Mouse (Mus musculus) limb, embryonic 11.5 days (tissue): ENCODE data around the gene Cfap69. TPM values are rescaled to one million over a fixed set of nuclear protein-coding genes. Genes with fewer than 3 reads are reported as not detected.

Experiments used
- ATAC-seq: fragments of 200-750 bp; cut with Nextera tagmentation; 2 replicates; pipeline ENCODE4 v1.8.0; 2017; ENCODE audit warnings: low read depth; ENCODE audit not compliant: insufficient number of reproducible peaks, low FRiP score, low TSS enrichment
- DNase-seq: peaks from one replicate; pipeline ENCODE4 v3.0.0-alpha.2; 2015; ENCODE audit warnings: low spot score
- H3K27ac ChIP-seq: fragments of 300-500 bp; sonication (generic); replicated peaks from 2 replicates; pipeline ENCODE4 v1.5.1; 2014; ENCODE audit warnings: low read depth, mild to moderate bottlenecking, low read length
- H3K27me3 ChIP-seq: fragments of 300-500 bp; sonication (generic); 2 replicates; pipeline ENCODE4 v1.6.1; 2014; ENCODE audit warnings: mild to moderate bottlenecking, low read length, mixed read lengths; ENCODE audit not compliant: control insufficient read depth, insufficient read depth
- H3K36me3 ChIP-seq: fragments of 300-500 bp; sonication (generic); 2 replicates; pipeline ENCODE4 v1.6.1; 2014; ENCODE audit warnings: mild to moderate bottlenecking, low read length, moderate library complexity, mixed read lengths; ENCODE audit not compliant: control insufficient read depth, insufficient read depth
- H3K4me1 ChIP-seq: fragments of 300-500 bp; sonication (generic); 2 replicates; pipeline ENCODE4 v1.6.1; 2014; ENCODE audit warnings: low read length, mixed read lengths; ENCODE audit not compliant: control insufficient read depth, insufficient read depth
- H3K4me2 ChIP-seq: fragments of 300-500 bp; sonication (generic); 2 replicates; pipeline ENCODE4 v1.6.1; 2014; ENCODE audit warnings: low read depth, mild to moderate bottlenecking, moderate library complexity; ENCODE audit not compliant: severe bottlenecking
- H3K4me3 ChIP-seq: fragments of 300-500 bp; sonication (generic); 2 replicates; pipeline ENCODE4 v1.5.1; 2014; ENCODE audit warnings: low read depth, low read length
- H3K9ac ChIP-seq: fragments of 300-500 bp; sonication (generic); 2 replicates; pipeline ENCODE4 v1.6.1; 2014; ENCODE audit warnings: mild to moderate bottlenecking, low read length
- H3K9me3 ChIP-seq: fragments of 300-500 bp; sonication (generic); 2 replicates; pipeline ENCODE4 v1.6.1; 2016; ENCODE audit warnings: low read length; ENCODE audit not compliant: control insufficient read depth
- WGBS: fragments of 180-500 bp; shearing (Covaris S2); extraction: QIAGEN DNeasy Blood & Tissue Kit; methylation state at CpG from one replicate; pipeline ENCODE4 v1.1.7; 2014; 5-methylcytosine and 5-hydroxymethylcytosine counted together
- polyA plus RNA-seq: library from polyadenylated mRNA; unstranded; fragments of >200 nt; fragmentation: Nextera tagmentation; extraction: Ambion mirVana; gene quantifications from 2 replicates; pipeline ENCODE4 v1.2.1, GENCODE M21; 2014

Cfap69 gene
- 2.5 and 3.6 TPM in 2 replicates for polyA plus RNA-seq

DNA sequence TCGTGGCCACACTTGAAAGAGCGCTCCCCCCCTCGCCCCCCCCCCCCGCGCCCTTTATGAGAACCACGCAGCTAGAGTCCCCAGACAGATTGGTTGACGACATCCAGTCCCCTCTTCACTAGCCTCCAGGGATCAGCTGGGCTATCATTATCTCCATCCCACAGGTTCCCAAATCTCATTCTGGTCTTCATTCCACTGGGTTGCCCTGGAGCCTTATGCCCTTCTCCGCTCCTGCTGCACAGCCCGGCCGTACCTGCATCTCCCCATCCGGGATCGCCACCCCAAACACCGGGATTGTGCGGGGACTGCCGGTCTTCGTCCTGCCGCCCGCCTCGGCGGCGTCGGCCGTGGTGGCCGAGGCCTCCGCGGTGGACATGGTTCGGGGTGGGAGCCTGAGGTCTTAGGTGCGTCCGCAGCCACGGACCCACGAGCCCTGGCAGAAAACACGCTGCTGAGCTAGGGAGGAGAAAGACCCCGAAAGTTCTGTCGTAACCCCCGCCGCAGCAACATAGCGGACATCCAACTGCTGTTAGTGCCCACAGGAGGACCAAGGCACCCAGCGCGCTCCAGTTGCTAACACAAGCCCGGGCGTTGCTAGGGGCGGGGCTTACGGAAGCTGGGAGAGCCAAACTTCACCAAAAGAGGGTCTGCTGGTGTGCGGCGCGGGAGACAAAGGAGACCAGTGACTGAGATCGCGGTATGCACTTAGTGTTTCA lies at the start of gene Cfap69:
Cfap69 (minus strand) TSS at position 585 of the 716 bp plus-strand sequence.
- Histone ChIP-seq H3K27me3 (no peaks in the 10 kb centered on the region), H3K4me3 (peak within 1 kb of the TSS; percentile 72), H3K4me1 (no peaks in the 10 kb centered on the region), H3K9me3 (no peaks in the 10 kb centered on the region), H3K27ac (no peak within 1 kb of the TSS), H3K36me3 (no peaks in the 10 kb centered on the region), H3K4me2 (peak within 1 kb of the TSS; percentile 95), H3K9ac (peak within 1 kb of the TSS; percentile 68)
- DNase-seq (peak; percentile 94), ATAC-seq (peak; percentile 98)
- under 1% methylated on average over 48 of the region's 48 CpGs for WGBS

DNA sequence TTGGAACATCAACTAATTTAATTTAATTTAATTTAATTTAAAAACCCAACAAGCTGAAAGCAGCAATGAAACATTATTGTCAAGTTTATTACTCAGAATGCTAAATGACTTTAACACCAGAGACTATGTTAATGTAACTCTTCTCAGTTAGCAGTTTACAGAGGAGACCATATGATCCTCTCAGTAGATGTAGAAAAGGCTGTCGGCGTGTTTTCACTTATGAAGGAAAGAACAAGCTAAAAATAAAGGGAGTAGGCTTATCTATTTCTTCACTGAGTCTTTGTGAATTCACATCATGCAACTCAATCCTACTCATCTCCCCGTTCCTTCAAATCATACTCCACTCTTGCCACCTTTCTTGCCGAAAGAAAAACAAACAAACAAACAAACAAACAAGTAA lies 47.0 kb upstream of the Cfap69 start:
- Histone ChIP-seq H3K36me3 (no peaks in the 10 kb centered on the region), H3K9ac (no peak overlapping the region), H3K4me1 (no peaks in the 10 kb centered on the region), H3K27me3 (no peaks in the 10 kb centered on the region), H3K4me3 (no peak overlapping the region), H3K27ac (no peak overlapping the region), H3K9me3 (no peaks in the 10 kb centered on the region), H3K4me2 (no peak overlapping the region)
- ATAC-seq (no peak), DNase-seq (no peak)
- 81% methylated on average over 4 of the region's 4 CpGs for WGBS

DNA sequence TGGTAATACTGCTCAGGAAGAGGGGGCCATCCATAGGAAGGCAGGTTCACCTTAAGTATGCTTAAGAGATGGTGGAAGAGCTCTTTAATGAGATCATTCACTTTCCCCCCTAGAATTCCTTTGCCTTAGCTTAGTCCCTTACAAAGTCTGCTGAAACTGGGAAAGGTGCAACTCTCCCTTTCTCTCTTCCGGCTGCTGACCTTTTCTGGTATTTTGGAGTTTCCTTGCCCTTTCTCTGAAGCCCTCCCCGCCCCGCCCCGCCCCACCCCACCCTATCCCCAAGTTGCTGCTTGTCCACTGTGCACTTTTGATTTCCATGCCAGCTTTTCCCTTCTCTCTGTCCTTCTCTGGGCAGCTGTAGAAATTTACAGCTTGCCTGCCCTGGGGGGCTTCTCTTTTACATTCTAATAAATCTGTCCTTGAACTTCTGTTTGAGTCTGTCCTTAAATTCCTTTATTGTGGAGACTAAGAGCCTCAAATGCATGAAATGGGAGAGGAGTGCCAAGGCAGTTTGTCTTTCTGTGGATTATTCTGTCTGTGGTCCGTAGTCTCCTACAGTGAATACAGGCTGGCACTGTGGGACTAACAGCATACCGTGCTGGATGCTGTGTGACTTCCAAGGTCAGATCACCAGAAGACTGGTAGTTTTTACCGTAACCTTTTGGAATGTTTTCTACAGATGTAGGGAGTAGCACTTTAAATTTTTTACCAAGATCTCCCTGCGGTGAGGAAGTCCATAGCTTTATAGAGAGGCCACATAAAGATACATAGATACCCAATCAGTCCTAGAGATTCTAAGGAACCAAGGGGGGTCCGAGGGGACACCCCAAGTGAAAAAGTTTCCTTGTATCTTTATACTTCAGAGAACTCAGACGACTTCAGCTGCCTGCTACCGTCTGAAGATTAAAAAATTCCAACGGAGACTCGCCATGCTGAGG lies 43.6 kb upstream of the Cfap69 start:
- Histone ChIP-seq H3K4me3 (no peak overlapping the region), H3K9me3 (no peaks in the 10 kb centered on the region), H3K27ac (no peak overlapping the region), H3K9ac (no peak overlapping the region), H3K36me3 (no peaks in the 10 kb centered on the region), H3K4me2 (no peak overlapping the region; the same call in 1 of the 2 replicates), H3K27me3 (no peaks in the 10 kb centered on the region), H3K4me1 (no peaks in the 10 kb centered on the region)
- ATAC-seq, result no peak
- WGBS, result 51% methylated on average over 13 of the region's 13 CpGs
- peak; percentile 25 for DNase-seq

GRCm38 (mm10) chr5:5705019-5705418 lies 41.0 kb upstream of the Cfap69 start:
- Histone ChIP-seq H3K4me1 (no peaks in the 10 kb centered on the region), H3K36me3 (no peaks in the 10 kb centered on the region), H3K27me3 (no peaks in the 10 kb centered on the region), H3K27ac (no peak overlapping the region), H3K4me2 (no peak overlapping the region), H3K9me3 (no peaks in the 10 kb centered on the region), H3K4me3 (no peak overlapping the region), H3K9ac (no peak overlapping the region)
- ATAC-seq (no peak), DNase-seq (no peak)
- WGBS, result 40% methylated on average over 2 of the region's 2 CpGs

- DNase-seq, result no peak
Observed at GRCm38 (mm10) chr5:5700386-5700785, 36.3 kb upstream of the Cfap69 start.

GRCm38 (mm10) chr5:5698830-5699229 lies 34.8 kb upstream of the Cfap69 start:
- Histone ChIP-seq H3K27me3 (no peaks in the 10 kb centered on the region), H3K36me3 (no peaks in the 10 kb centered on the region), H3K9ac (no peak overlapping the region), H3K9me3 (no peaks in the 10 kb centered on the region), H3K27ac (no peak overlapping the region), H3K4me2 (no peak overlapping the region), H3K4me3 (no peak overlapping the region), H3K4me1 (no peaks in the 10 kb centered on the region)
- 74% methylated on average over 3 of the region's 3 CpGs for WGBS
- DNase-seq, result no peak
- ATAC-seq, result no peak

More at GRCm38 (mm10) chr5:5700386-5700785, 36.3 kb upstream of the Cfap69 start:
- 81% methylated on average over 2 of the region's 2 CpGs for WGBS
- Histone ChIP-seq H3K9ac (no peak overlapping the region), H3K9me3 (no peaks in the 10 kb centered on the region), H3K4me1 (no peaks in the 10 kb centered on the region), H3K27me3 (no peaks in the 10 kb centered on the region), H3K4me2 (no peak overlapping the region), H3K4me3 (no peak overlapping the region), H3K27ac (no peak overlapping the region), H3K36me3 (no peaks in the 10 kb centered on the region)
- ATAC-seq, result no peak

- H3K4me3 ChIP-seq, result no peak overlapping the region
- H3K36me3 ChIP-seq, result no peaks in the 10 kb centered on the region
- H3K27ac ChIP-seq, result no peak overlapping the region
- H3K9me3 ChIP-seq, result peaks cover 4% of the 10 kb centered on the region; the same call in 1 of the 2 replicates
- WGBS, result 91% methylated on average over 5 of the region's 5 CpGs
- H3K4me1 ChIP-seq, result no peaks in the 10 kb centered on the region
- H3K4me2 ChIP-seq, result no peak overlapping the region
- H3K27me3 ChIP-seq, result no peaks in the 10 kb centered on the region
- no peak for DNase-seq
- ATAC-seq, result no peak
- H3K9ac ChIP-seq, result no peak overlapping the region
Observed at GRCm38 (mm10) chr5:5695401-5695942, 31.4 kb upstream of the Cfap69 start.

GRCm38 (mm10) chr5:5693956-5694653 lies 30.1 kb upstream of the Cfap69 start, which contains the start of gene Steap2:
TSS of gene Steap2 (minus strand) at chr5:5694578.
- peak; percentile 76 for DNase-seq
- WGBS, result under 1% methylated on average over 50 of the region's 66 CpGs
- peak within 1 kb of the TSS; percentile 89 for H3K9ac ChIP-seq
- H3K4me1 ChIP-seq, result no peaks in the 10 kb centered on the region
- peaks cover 4% of the 10 kb centered on the region; the same call in 1 of the 2 replicates for H3K9me3 ChIP-seq
- peak within 1 kb of the TSS; percentile 48 for H3K4me3 ChIP-seq
- H3K27ac ChIP-seq, result no peak within 1 kb of the TSS; the same call in 1 of the 2 replicates
- H3K4me2 ChIP-seq, result peak within 1 kb of the TSS; percentile 78
- no peaks in the 10 kb centered on the region for H3K36me3 ChIP-seq
- no peaks in the 10 kb centered on the region for H3K27me3 ChIP-seq
- peak; percentile 92 for ATAC-seq
